Mouse (Mus musculus) neural tube, embryonic 13.5 days (tissue): ENCODE measurements around the gene Hcls1. TPM values are rescaled to one million over a fixed set of nuclear protein-coding genes. Genes with fewer than 3 reads are reported as not detected.

Source experiments
- ATAC-seq: fragments of 200-750 bp; cut with Nextera tagmentation; 2 replicates; pipeline ENCODE4 v1.8.0; 2017; ENCODE audit warnings: low read depth, mild to moderate bottlenecking, moderate TSS enrichment, moderate library complexity
- H3K27ac ChIP-seq: fragments of 300-500 bp; sonication (generic); replicated peaks from 2 replicates; pipeline ENCODE4 v1.5.1; 2015; ENCODE audit warnings: moderate library complexity, mild to moderate bottlenecking, inconsistent platforms
- H3K27me3 ChIP-seq: fragments of 300-500 bp; sonication (generic); 2 replicates; pipeline ENCODE4 v1.6.1; 2015; ENCODE audit warnings: mild to moderate bottlenecking, inconsistent platforms
- H3K36me3 ChIP-seq: fragments of 300-500 bp; sonication (generic); 2 replicates; pipeline ENCODE4 v1.6.1; 2015; ENCODE audit warnings: mild to moderate bottlenecking, inconsistent platforms
- H3K4me1 ChIP-seq: fragments of 300-500 bp; sonication (generic); replicated peaks from 2 replicates; pipeline ENCODE4 v1.6.1; 2015; ENCODE audit warnings: inconsistent platforms
- H3K4me2 ChIP-seq: fragments of 300-500 bp; sonication (generic); 2 replicates; pipeline ENCODE4 v1.6.1; 2015; ENCODE audit warnings: inconsistent platforms, mild to moderate bottlenecking, moderate library complexity
- H3K4me3 ChIP-seq: fragments of 300-500 bp; sonication (generic); 2 replicates; pipeline ENCODE4 v1.5.1; 2015; ENCODE audit warnings: mild to moderate bottlenecking, inconsistent platforms
- H3K9ac ChIP-seq: fragments of 300-500 bp; sonication (generic); 2 replicates; pipeline ENCODE4 v1.6.1; 2015; ENCODE audit warnings: moderate library complexity, mild to moderate bottlenecking, inconsistent platforms
- H3K9me3 ChIP-seq: fragments of 300-500 bp; sonication (generic); 2 replicates; pipeline ENCODE4 v1.6.1; 2016; ENCODE audit warnings: inconsistent platforms
- WGBS: fragments of 180-500 bp; shearing (Covaris S2); methylation state at CpG from one replicate; pipeline ENCODE4 v1.1.7; 2015; 5-methylcytosine and 5-hydroxymethylcytosine counted together
- polyA plus RNA-seq: library from polyadenylated mRNA; unstranded; fragments of >200 nt; fragmentation: Nextera tagmentation; extraction: Ambion mirVana; gene quantifications from 2 replicates; pipeline ENCODE4 v1.2.1, GENCODE M21; 2015

The Hcls1 gene
- polyA plus RNA-seq, 1 experiment from 2014 or later = 3.8 TPM

- Histone ChIP-seq H3K4me3 (no peak overlapping the region), H3K4me1 (no peaks in the 10 kb centered on the region), H3K27ac (no peak overlapping the region), H3K27me3 (no peaks in the 10 kb centered on the region), H3K36me3 (peaks cover 59% of the 10 kb centered on the region), H3K9me3 (no peaks in the 10 kb centered on the region), H3K4me2 (no peak overlapping the region), H3K9ac (no peak overlapping the region)
- ATAC-seq = no peak
- WGBS = 89% methylated on average over 6 of the region's 6 CpGs
These were observed 2.2 kb upstream of the Hcls1 start for GRCm38 (mm10) chr16:36932546-36932945.

GRCm38 (mm10) chr16:36934131-36934840 lies 497 bp upstream of the Hcls1 start:
- H3K4me2 ChIP-seq = no peak overlapping the region
- H3K4me1 ChIP-seq = no peaks in the 10 kb centered on the region
- peaks cover 41% of the 10 kb centered on the region for H3K36me3 ChIP-seq
- no peak overlapping the region for H3K27ac ChIP-seq
- no peaks in the 10 kb centered on the region for H3K9me3 ChIP-seq
- H3K4me3 ChIP-seq = no peak overlapping the region
- ATAC-seq = no peak
- 82% methylated on average over 6 of the region's 6 CpGs for WGBS
- no peak overlapping the region for H3K9ac ChIP-seq
- no peaks in the 10 kb centered on the region for H3K27me3 ChIP-seq

DNA sequence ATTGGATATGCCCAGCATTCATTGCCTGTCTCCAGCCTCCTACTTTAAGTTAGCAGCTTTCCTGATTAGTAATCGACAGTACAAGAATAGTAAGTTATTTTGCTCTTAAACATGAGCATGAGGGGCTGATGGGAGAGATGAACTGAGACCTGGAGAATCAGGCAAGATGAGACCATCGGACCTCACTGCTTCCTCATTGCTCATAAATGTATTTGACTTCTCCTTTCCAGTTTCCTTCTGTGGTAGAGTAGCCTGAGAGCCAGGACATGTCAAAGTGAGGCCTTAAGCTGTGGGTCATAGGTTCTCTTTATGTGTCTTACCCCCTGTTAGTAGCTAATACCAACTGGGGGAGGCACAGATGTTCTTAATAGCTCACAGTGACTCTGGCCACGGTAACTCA lies 1.0 kb downstream of the Hcls1 start:
- peaks cover 26% of the 10 kb centered on the region for H3K36me3 ChIP-seq
- H3K27me3 ChIP-seq = no peaks in the 10 kb centered on the region
- 88% methylated on average over 3 of the region's 3 CpGs for whole genome bisulfite sequencing
- H3K4me2 ChIP-seq = no peak overlapping the region
- H3K9me3 ChIP-seq = no peaks in the 10 kb centered on the region
- no peak overlapping the region for H3K27ac ChIP-seq
- H3K4me3 ChIP-seq = no peak overlapping the region
- ATAC-seq = no peak
- H3K9ac ChIP-seq = no peak overlapping the region
- H3K4me1 ChIP-seq = no peaks in the 10 kb centered on the region

- Histone ChIP-seq H3K27me3 (no peaks in the 10 kb centered on the region), H3K36me3 (no peaks in the 10 kb centered on the region), H3K9ac (no peak overlapping the region), H3K9me3 (no peaks in the 10 kb centered on the region), H3K4me2 (no peak overlapping the region), H3K27ac (no peak overlapping the region), H3K4me3 (no peak overlapping the region), H3K4me1 (no peaks in the 10 kb centered on the region)
- ATAC-seq = no peak
- 79% methylated on average over 6 of the region's 6 CpGs for WGBS
These were observed 6.4 kb downstream of the Hcls1 start for GRCm38 (mm10) chr16:36941137-36941727.

DNA sequence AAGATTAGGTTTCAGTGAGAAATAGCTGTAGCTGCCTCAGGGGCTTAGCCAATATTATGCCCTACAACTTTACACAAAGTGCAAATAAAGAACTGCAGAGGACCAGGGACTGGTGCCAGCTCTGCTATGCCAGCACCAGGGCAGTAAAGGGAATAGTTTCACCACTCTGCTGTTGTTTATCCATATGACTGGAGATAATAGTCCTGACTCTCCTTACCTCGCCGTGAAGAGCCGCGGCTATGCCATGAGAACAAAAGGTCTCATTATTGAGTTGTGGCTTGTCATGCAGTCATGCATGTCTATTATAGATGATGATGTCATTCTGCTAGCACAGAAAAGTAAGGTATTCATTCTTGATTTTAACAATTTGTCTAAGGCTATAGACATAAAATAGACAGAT lies 7.1 kb downstream of the Hcls1 start:
- Histone ChIP-seq H3K27me3 (no peaks in the 10 kb centered on the region), H3K9me3 (no peaks in the 10 kb centered on the region), H3K4me3 (no peak overlapping the region), H3K36me3 (no peaks in the 10 kb centered on the region), H3K4me2 (no peak overlapping the region), H3K4me1 (no peaks in the 10 kb centered on the region), H3K9ac (no peak overlapping the region), H3K27ac (no peak overlapping the region)
- no peak for ATAC-seq
- 77% methylated on average over 4 of the region's 4 CpGs for WGBS

DNA sequence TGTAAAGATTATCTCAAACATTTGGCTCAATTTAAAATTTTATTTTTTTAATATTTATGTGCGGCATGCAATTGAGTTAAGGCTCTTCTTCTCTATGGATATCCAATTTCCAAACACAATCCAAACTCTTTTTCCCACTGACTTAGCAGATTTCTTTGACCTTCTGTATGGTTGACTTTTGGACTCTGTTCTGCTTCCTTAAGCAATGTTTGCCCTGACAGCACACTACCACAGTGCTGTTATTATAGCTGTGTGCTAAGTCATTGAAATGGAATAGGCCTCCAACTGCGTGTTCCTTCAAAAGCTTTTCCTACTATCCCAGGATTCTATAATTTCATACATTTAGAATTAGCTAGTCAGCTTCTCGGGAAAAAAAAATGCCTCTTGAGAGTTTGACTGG lies 8.8 kb downstream of the Hcls1 start:
- Histone ChIP-seq H3K9ac (no peak overlapping the region), H3K27me3 (no peaks in the 10 kb centered on the region), H3K4me2 (no peak overlapping the region), H3K9me3 (no peaks in the 10 kb centered on the region), H3K36me3 (no peaks in the 10 kb centered on the region), H3K4me1 (no peaks in the 10 kb centered on the region), H3K4me3 (no peak overlapping the region), H3K27ac (no peak overlapping the region)
- WGBS = 87% methylated on average over 3 of the region's 3 CpGs
- no peak for ATAC-seq

DNA sequence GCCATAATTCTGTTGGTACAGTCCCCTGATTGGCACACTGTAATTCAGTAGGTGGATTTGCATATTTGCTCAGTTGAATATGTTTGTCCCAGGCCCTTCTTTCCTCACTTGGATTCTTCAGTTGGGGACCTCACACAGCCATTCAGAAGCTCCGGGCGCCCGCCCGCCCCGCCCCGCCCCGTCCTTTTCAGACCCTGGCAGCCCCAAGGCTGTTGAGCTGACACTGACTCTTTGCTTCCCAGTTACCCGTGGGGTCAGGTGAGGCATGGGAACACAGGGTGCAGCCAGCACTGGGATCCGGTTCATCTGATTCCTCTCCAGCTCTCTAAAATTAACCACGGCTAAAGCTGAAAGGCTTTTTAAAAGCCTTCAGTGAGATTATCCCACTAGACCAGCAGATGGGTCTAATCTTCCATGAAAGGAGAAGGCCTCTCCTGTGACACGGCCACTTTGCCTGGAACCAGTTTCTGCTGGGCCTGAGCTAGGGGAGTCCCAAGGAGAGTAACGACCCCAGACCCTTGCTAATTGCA lies 10.2 kb downstream of the Hcls1 start:
- Histone ChIP-seq H3K9ac (no peak overlapping the region), H3K9me3 (no peaks in the 10 kb centered on the region), H3K4me3 (no peak overlapping the region), H3K36me3 (no peaks in the 10 kb centered on the region), H3K4me1 (no peaks in the 10 kb centered on the region), H3K4me2 (no peak overlapping the region), H3K27ac (no peak overlapping the region), H3K27me3 (no peaks in the 10 kb centered on the region)
- ATAC-seq = no peak
- WGBS = 31% methylated on average over 12 of the region's 12 CpGs

DNA sequence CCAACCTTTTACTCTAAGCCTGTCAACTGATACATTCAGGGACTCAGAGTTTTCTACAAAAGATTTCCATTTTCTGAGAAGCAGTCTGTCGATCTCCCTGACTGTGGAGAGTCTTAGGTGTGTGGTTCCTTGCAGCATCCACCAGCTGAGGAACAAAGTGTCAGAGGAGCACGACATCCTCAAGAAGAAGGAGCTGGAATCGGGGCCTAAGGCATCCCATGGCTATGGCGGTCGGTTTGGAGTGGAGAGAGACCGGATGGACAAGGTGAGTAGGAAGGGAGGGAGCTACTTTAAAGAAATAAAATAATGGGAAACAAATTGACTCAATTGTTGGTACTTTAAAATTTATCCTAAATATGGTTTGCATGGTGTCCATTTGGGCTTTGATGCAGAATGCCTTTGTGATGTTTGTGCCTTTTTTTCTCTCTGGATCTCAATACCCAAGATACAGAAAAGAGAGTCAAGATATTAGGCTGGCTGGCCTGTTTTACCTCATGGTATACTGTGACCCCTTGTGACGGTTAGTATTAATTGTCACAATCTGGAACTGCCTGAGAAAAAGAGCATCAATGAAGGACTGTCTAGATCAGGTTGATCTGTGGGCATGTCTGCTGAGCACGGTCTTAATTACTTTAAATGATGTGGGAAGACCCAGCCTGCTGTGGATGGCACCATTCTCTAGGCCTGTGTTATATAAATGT lies 11.8 kb downstream of the Hcls1 start:
- no peak for ATAC-seq
- H3K27ac ChIP-seq = no peak overlapping the region
- no peaks in the 10 kb centered on the region for H3K9me3 ChIP-seq
- no peaks in the 10 kb centered on the region for H3K36me3 ChIP-seq
- 89% methylated on average over 8 of the region's 8 CpGs for WGBS
- no peak overlapping the region for H3K4me3 ChIP-seq
- H3K4me2 ChIP-seq = no peak overlapping the region
- no peaks in the 10 kb centered on the region for H3K4me1 ChIP-seq
- H3K27me3 ChIP-seq = no peaks in the 10 kb centered on the region
- no peak overlapping the region for H3K9ac ChIP-seq

GRCm38 (mm10) chr16:36947646-36948197 lies 12.9 kb downstream of the Hcls1 start:
- Histone ChIP-seq H3K4me3 (no peak overlapping the region), H3K36me3 (no peaks in the 10 kb centered on the region), H3K27ac (no peak overlapping the region), H3K4me1 (no peaks in the 10 kb centered on the region), H3K9ac (no peak overlapping the region), H3K4me2 (no peak overlapping the region), H3K9me3 (no peaks in the 10 kb centered on the region), H3K27me3 (no peaks in the 10 kb centered on the region)
- 71% methylated on average over 4 of the region's 4 CpGs for WGBS
- ATAC-seq = no peak

- WGBS = 49% methylated on average over 8 of the region's 8 CpGs
- no peaks in the 10 kb centered on the region for H3K4me1 ChIP-seq
- ATAC-seq = no peak
- no peak overlapping the region for H3K4me2 ChIP-seq
- H3K27me3 ChIP-seq = no peaks in the 10 kb centered on the region
- no peaks in the 10 kb centered on the region for H3K9me3 ChIP-seq
- no peak overlapping the region for H3K9ac ChIP-seq
- H3K36me3 ChIP-seq = no peaks in the 10 kb centered on the region
- no peak overlapping the region for H3K4me3 ChIP-seq
- no peak overlapping the region for H3K27ac ChIP-seq
These were observed 15.0 kb downstream of the Hcls1 start for GRCm38 (mm10) chr16:36949614-36950336.

DNA sequence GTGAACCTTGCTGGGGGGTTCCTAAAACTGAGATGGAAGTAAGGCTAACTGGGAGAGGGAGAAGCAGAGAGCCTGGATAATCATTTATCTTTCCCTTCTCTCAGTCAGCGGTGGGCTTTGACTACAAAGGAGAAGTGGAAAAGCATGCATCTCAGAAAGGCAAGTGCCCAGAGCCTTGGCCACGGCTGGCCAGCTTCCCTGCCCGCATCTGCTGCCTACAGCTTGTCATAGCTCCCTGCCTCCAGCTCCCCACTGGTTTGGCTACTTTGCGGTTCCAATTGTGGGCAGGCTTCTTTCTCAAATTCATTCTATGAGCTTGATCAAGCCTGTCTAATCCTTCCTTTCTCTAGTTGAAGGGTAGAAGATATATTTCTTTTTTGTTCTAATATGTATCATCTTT lies 16.2 kb downstream of the Hcls1 start:
- no peaks in the 10 kb centered on the region for H3K36me3 ChIP-seq
- no peak overlapping the region for H3K4me3 ChIP-seq
- no peak overlapping the region for H3K4me2 ChIP-seq
- H3K27me3 ChIP-seq = no peaks in the 10 kb centered on the region
- no peaks in the 10 kb centered on the region for H3K4me1 ChIP-seq
- no peak overlapping the region for H3K9ac ChIP-seq
- no peaks in the 10 kb centered on the region for H3K9me3 ChIP-seq
- WGBS = 25% methylated on average over 4 of the region's 4 CpGs
- H3K27ac ChIP-seq = no peak overlapping the region
- ATAC-seq = no peak

- H3K9ac ChIP-seq = no peak overlapping the region
- H3K36me3 ChIP-seq = no peaks in the 10 kb centered on the region
- no peak for ATAC-seq
- no peak overlapping the region for H3K27ac ChIP-seq
- WGBS = 68% methylated on average over 11 of the region's 11 CpGs
- no peaks in the 10 kb centered on the region for H3K9me3 ChIP-seq
- H3K4me1 ChIP-seq = no peaks in the 10 kb centered on the region
- no peak overlapping the region for H3K4me3 ChIP-seq
- no peaks in the 10 kb centered on the region for H3K27me3 ChIP-seq
- H3K4me2 ChIP-seq = no peak overlapping the region
These were observed 20.3 kb downstream of the Hcls1 start for GRCm38 (mm10) chr16:36955106-36955505.
